Mouse (Mus musculus): ENCODE data around the gene Onecut3. TPM values are rescaled to one million over a fixed set of nuclear protein-coding genes. Genes with fewer than 3 reads are reported as not detected.

Gene Onecut3
- polyA plus RNA-seq, 1 experiment from 2014 or later = not detected

DNA sequence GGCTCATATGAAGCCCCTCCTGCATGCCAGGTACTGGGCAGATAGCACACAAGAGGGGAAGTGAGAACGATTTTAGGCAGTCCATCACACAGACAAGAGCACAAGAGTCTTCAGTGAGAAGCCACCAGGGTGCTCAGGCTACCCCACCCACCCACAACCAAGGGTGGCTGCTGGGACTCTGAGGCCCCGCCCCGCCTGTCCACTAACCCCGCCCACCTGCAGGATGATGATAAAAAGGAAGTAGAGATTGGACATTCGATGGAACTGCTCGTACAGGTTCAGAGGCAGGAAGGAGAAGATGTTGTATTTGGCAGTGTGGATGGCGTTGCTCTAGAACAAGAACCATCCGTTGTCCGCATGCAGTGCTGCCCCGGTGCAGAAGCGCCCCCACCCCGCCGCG lies 40.4 kb downstream of the Onecut3 start:
- no peak overlapping the region for H3K27ac ChIP-seq (ENCODE audit: poor library complexity, severe bottlenecking)
- 0 out of 2 replicates have a peak overlapping the region, but pooled peaks have one; percentile 9 for H3K4me3 ChIP-seq
- no peaks in the 10 kb centered on the region for H3K9me3 ChIP-seq (replicated peaks)
- H3K27me3 ChIP-seq (replicated peaks) = peaks cover 39% of the 10 kb centered on the region
- no peak overlapping the region for H3K9ac ChIP-seq
- no peaks in the 10 kb centered on the region for H3K36me3 ChIP-seq
- ATAC-seq (ENCODE audit: insufficient number of reproducible peaks, low FRiP score) = no peak
- H3K4me1 ChIP-seq (replicated peaks) = peaks cover 28% of the 10 kb centered on the region
- 9% methylated on average over 14 of the region's 14 CpGs for WGBS
- H3K4me2 ChIP-seq = peak overlapping the region; percentile 48

DNA sequence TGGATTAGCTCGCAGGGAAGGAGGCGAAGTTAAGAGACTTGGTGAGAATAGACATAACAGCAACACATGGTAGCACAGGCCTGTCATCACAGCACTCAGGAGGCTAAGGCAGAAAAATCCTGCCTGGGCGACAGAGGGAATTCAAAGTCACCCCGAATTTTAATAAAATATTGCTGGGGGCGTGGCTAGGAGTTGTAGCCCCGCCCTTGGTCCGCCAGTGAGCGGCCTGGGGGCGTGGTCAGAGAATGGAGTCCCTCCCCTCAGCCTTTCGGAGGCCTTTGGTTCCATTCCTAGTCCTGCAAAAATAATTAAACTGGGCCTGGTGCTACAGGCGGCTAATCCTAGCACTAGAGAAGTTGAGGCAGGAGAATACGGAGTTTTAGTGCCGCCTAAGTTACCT lies 41.1 kb downstream of the Onecut3 start:
- Histone ChIP-seq H3K27me3 (replicated peaks) (peaks cover 38% of the 10 kb centered on the region), H3K4me2 (peak overlapping the region; percentile 48), H3K4me3 (no peak overlapping the region), H3K9me3 (replicated peaks) (no peaks in the 10 kb centered on the region), H3K4me1 (replicated peaks) (peaks cover 31% of the 10 kb centered on the region), H3K36me3 (no peaks in the 10 kb centered on the region), H3K27ac (ENCODE audit: poor library complexity, severe bottlenecking) (no peak overlapping the region), H3K9ac (no peak overlapping the region)
- no peak for ATAC-seq (ENCODE audit: insufficient number of reproducible peaks, low FRiP score)
- 10% methylated on average over 13 of the region's 13 CpGs for WGBS

- peaks cover 23% of the 10 kb centered on the region for H3K36me3 ChIP-seq
- 55% methylated on average over 5 of the region's 5 CpGs for WGBS
- peaks cover 33% of the 10 kb centered on the region for H3K27me3 ChIP-seq (replicated peaks)
- H3K4me2 ChIP-seq = no peak overlapping the region
- no peak overlapping the region for H3K27ac ChIP-seq (ENCODE audit: poor library complexity, severe bottlenecking)
- H3K9me3 ChIP-seq (replicated peaks) = no peaks in the 10 kb centered on the region
- H3K9ac ChIP-seq = no peak overlapping the region
- no peak for ATAC-seq (ENCODE audit: insufficient number of reproducible peaks, low FRiP score)
- peaks cover 36% of the 10 kb centered on the region for H3K4me1 ChIP-seq (replicated peaks)
- no peak overlapping the region for H3K4me3 ChIP-seq
Observed at GRCm38 (mm10) chr10:80538180-80538579, 43.5 kb downstream of the Onecut3 start.

- H3K4me3 ChIP-seq = peak within 1 kb of the TSS; percentile 24
- no peak within 1 kb of the TSS for H3K9ac ChIP-seq
- H3K27me3 ChIP-seq (replicated peaks) = peaks cover 33% of the 10 kb centered on the region
- no peaks in the 10 kb centered on the region for H3K9me3 ChIP-seq (replicated peaks)
- H3K27ac ChIP-seq (ENCODE audit: poor library complexity, severe bottlenecking) = no peak within 1 kb of the TSS
- ATAC-seq (ENCODE audit: insufficient number of reproducible peaks, low FRiP score) = peak; percentile 88
- peaks cover 33% of the 10 kb centered on the region for H3K4me1 ChIP-seq (replicated peaks)
- WGBS = 2% methylated on average over 30 of the region's 30 CpGs
- peak within 1 kb of the TSS; percentile 47 for H3K4me2 ChIP-seq
- H3K36me3 ChIP-seq = peaks cover 30% of the 10 kb centered on the region
Observed at GRCm38 (mm10) chr10:80538710-80539394, 44.2 kb downstream of the Onecut3 start, which contains the start of gene Atp8b3. Atp8b3 (minus strand) TSS chr10:80539124.

DNA sequence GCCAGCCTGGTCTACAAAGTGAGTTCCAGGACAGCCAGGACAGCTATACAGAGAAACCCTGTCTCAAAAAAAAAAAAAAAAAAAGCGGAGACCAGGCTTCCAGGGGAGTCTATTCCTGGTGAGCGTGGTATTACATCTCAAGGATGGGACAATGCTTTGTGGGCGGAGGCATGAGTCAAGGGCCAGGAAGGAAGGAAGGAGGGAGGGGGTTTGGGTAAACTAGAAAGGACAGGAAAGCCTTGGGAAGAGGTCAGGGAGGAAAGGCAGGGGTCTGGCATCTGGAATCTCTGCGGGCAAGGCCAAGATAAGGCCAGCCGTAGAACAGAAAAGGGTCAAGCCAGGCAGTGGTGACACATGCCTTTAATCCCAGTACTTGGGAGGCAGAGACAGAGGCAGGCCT lies 44.9 kb downstream of the Onecut3 start:
- Histone ChIP-seq H3K36me3 (peaks cover 36% of the 10 kb centered on the region), H3K9ac (no peak overlapping the region), H3K27ac (ENCODE audit: poor library complexity, severe bottlenecking) (no peak overlapping the region), H3K9me3 (replicated peaks) (no peaks in the 10 kb centered on the region), H3K4me2 (no peak overlapping the region), H3K4me3 (no peak overlapping the region), H3K4me1 (replicated peaks) (peaks cover 28% of the 10 kb centered on the region), H3K27me3 (replicated peaks) (peaks cover 33% of the 10 kb centered on the region)
- WGBS = 18% methylated on average over 5 of the region's 5 CpGs
- ATAC-seq (ENCODE audit: insufficient number of reproducible peaks, low FRiP score) = peak; percentile 30

DNA sequence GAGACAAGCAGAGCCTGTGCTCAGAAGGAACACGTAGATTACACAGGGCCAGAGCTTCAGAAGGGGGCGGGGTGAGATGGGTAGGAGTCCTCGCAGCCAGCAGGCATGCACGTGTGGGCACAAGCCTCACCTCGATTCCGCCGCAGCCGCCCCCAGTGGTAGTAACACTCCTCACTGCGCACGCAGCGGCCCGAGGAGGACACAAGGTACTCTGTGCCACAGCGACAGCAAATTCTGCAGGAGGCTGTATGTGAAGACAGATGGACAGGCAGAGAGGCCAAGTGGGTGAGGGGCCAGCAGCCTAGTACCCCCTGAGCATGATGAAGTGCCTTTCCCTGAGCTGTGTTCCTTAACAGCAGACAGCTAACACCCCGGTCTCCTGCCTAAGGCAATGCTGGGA lies 49.2 kb downstream of the Onecut3 start:
- peaks cover 80% of the 10 kb centered on the region for H3K36me3 ChIP-seq
- H3K4me3 ChIP-seq = no peak overlapping the region
- no peak for ATAC-seq (ENCODE audit: insufficient number of reproducible peaks, low FRiP score)
- no peak overlapping the region for H3K9ac ChIP-seq
- no peak overlapping the region for H3K27ac ChIP-seq (ENCODE audit: poor library complexity, severe bottlenecking)
- 92% methylated on average over 14 of the region's 14 CpGs for WGBS
- H3K4me2 ChIP-seq = no peak overlapping the region
- H3K27me3 ChIP-seq (replicated peaks) = no peaks in the 10 kb centered on the region
- H3K9me3 ChIP-seq (replicated peaks) = no peaks in the 10 kb centered on the region
- H3K4me1 ChIP-seq (replicated peaks) = peaks cover 23% of the 10 kb centered on the region

DNA sequence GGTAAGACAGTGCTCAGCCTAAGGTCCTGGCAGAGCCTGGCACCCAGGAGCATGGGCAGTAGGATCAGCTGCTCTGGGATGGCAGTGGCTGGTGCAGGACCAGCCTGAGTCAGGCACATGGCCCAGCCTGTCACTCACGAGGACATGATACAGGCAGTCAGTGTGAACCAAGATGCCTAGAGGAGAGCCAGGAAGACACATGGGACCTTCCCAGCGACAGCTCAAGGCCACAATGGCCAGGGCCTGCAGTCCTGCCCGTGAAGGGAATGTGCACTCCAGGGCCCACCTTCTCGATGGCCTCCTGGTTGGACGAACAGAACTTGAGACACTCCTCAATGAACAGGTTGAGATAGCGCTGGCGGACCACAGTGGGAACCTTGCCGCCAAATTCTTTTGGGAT lies 51.0 kb downstream of the Onecut3 start:
- peaks cover 97% of the 10 kb centered on the region for H3K36me3 ChIP-seq
- no peaks in the 10 kb centered on the region for H3K9me3 ChIP-seq (replicated peaks)
- H3K4me2 ChIP-seq = no peak overlapping the region
- H3K9ac ChIP-seq = no peak overlapping the region
- no peak overlapping the region for H3K27ac ChIP-seq (ENCODE audit: poor library complexity, severe bottlenecking)
- WGBS = 85% methylated on average over 8 of the region's 8 CpGs
- no peaks in the 10 kb centered on the region for H3K27me3 ChIP-seq (replicated peaks)
- H3K4me3 ChIP-seq = no peak overlapping the region
- ATAC-seq (ENCODE audit: insufficient number of reproducible peaks, low FRiP score) = no peak
- peaks cover 15% of the 10 kb centered on the region for H3K4me1 ChIP-seq (replicated peaks)

DNA sequence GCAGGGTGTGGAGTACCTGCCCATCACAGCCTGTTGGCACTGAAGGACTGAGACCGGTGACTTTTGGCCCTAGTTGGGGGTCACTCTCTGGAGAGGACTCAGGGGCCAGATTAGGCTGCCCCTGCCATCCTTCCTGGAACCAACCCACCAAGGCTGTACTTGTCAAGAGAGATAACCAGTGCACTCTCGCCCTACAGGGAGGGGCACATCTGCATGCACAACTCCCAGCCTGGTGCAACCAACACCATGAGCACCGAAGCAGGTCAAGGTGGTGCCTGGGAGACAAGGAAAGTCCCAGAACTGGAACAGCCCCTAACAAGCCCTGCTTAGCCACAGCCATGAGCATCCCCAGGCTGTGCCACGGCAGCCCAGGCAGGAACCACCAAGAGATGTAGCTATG lies 52.3 kb downstream of the Onecut3 start:
- no peaks in the 10 kb centered on the region for H3K9me3 ChIP-seq (replicated peaks)
- H3K36me3 ChIP-seq = peaks cover 90% of the 10 kb centered on the region
- H3K4me1 ChIP-seq (replicated peaks) = peaks cover 10% of the 10 kb centered on the region
- H3K27ac ChIP-seq (ENCODE audit: poor library complexity, severe bottlenecking) = no peak overlapping the region
- no peak overlapping the region for H3K4me3 ChIP-seq
- ATAC-seq (ENCODE audit: insufficient number of reproducible peaks, low FRiP score) = no peak
- no peaks in the 10 kb centered on the region for H3K27me3 ChIP-seq (replicated peaks)
- 89% methylated on average over 4 of the region's 4 CpGs for WGBS
- H3K9ac ChIP-seq = no peak overlapping the region
- H3K4me2 ChIP-seq = no peak overlapping the region

DNA sequence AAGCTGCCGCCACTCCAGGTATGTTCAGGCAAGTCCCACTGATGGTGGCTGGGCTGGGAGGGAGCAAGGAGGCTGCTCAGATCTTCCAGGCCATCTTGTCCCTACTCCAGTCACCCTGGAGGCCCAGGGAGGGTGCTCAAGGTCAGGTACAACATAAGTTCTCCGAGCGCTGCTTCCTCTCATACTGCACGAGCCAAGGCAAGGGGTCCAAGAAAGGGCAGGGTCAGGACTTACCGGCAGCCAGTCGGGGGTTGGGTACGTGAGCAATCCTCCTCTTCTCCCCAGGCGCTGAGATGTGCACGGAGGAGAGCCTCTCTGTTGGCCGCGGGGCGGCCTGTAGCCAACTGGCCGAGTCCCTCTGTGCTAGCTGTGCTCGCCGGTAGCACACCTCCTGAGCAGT lies 52.9 kb downstream of the Onecut3 start:
- no peak for ATAC-seq (ENCODE audit: insufficient number of reproducible peaks, low FRiP score)
- WGBS = 88% methylated on average over 15 of the region's 15 CpGs
- H3K27ac ChIP-seq (ENCODE audit: poor library complexity, severe bottlenecking) = no peak overlapping the region

GRCm38 (mm10) chr10:80548428-80549006 lies 53.9 kb downstream of the Onecut3 start:
- 70% methylated on average over 10 of the region's 10 CpGs for WGBS
- peaks cover 74% of the 10 kb centered on the region for H3K36me3 ChIP-seq
- H3K27ac ChIP-seq (ENCODE audit: poor library complexity, severe bottlenecking) = no peak overlapping the region
- no peak overlapping the region for H3K4me3 ChIP-seq
- H3K4me1 ChIP-seq (replicated peaks) = peaks cover 19% of the 10 kb centered on the region
- H3K9me3 ChIP-seq (replicated peaks) = no peaks in the 10 kb centered on the region
- no peak overlapping the region for H3K4me2 ChIP-seq
- ATAC-seq (ENCODE audit: insufficient number of reproducible peaks, low FRiP score) = peak; percentile 56; the same call in 1 of the 2 replicates
- H3K9ac ChIP-seq = no peak overlapping the region
- H3K27me3 ChIP-seq (replicated peaks) = no peaks in the 10 kb centered on the region

More for the DNA sequence above, 52.9 kb downstream of the Onecut3 start:
- Histone ChIP-seq H3K9me3 (replicated peaks) (no peaks in the 10 kb centered on the region), H3K27me3 (replicated peaks) (no peaks in the 10 kb centered on the region), H3K9ac (no peak overlapping the region), H3K36me3 (peaks cover 84% of the 10 kb centered on the region), H3K4me2 (no peak overlapping the region), H3K4me3 (no peak overlapping the region), H3K4me1 (replicated peaks) (peaks cover 10% of the 10 kb centered on the region)

DNA sequence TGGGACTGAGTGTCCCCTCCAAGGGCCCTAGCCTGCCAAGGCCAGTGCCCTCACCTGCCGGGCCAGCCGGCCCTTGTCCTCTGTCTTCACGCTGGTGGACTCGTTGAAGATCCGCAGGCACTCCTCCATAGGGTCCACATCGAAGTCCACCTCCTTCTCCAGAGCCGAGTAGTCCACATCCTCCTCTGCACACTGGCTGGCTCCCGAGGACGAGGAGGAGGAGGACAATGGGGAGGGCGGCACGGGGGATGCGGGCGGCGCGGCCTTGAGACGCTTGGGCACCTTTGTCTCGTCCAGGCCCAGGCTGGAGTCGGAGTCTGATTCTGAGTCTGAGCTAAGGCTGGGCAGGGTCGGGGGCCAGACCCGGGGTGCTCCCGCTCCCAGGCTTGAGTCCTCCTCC lies 54.6 kb downstream of the Onecut3 start:
- no peak for ATAC-seq (ENCODE audit: insufficient number of reproducible peaks, low FRiP score)
- Histone ChIP-seq H3K27ac (ENCODE audit: poor library complexity, severe bottlenecking) (no peak overlapping the region), H3K27me3 (replicated peaks) (no peaks in the 10 kb centered on the region), H3K4me2 (no peak overlapping the region), H3K9me3 (replicated peaks) (no peaks in the 10 kb centered on the region), H3K4me3 (no peak overlapping the region), H3K36me3 (peaks cover 67% of the 10 kb centered on the region), H3K9ac (no peak overlapping the region), H3K4me1 (replicated peaks) (peaks cover 27% of the 10 kb centered on the region)
- WGBS = 87% methylated on average over 21 of the region's 21 CpGs

Measured in heart, embryonic 12.5 days (tissue).